Mouse (Mus musculus) frontal cortex, postnatal 10 days (tissue): ENCODE results near the gene Krt32.

Experiments
- DNase-seq, 2 experiments: peaks; one replicate each; pipeline ENCODE4 v3.0.0; 2022; ENCODE audit warnings: low spot score in 2 of 2, mixed read lengths in 1 of 2

The Krt32 gene

DNA sequence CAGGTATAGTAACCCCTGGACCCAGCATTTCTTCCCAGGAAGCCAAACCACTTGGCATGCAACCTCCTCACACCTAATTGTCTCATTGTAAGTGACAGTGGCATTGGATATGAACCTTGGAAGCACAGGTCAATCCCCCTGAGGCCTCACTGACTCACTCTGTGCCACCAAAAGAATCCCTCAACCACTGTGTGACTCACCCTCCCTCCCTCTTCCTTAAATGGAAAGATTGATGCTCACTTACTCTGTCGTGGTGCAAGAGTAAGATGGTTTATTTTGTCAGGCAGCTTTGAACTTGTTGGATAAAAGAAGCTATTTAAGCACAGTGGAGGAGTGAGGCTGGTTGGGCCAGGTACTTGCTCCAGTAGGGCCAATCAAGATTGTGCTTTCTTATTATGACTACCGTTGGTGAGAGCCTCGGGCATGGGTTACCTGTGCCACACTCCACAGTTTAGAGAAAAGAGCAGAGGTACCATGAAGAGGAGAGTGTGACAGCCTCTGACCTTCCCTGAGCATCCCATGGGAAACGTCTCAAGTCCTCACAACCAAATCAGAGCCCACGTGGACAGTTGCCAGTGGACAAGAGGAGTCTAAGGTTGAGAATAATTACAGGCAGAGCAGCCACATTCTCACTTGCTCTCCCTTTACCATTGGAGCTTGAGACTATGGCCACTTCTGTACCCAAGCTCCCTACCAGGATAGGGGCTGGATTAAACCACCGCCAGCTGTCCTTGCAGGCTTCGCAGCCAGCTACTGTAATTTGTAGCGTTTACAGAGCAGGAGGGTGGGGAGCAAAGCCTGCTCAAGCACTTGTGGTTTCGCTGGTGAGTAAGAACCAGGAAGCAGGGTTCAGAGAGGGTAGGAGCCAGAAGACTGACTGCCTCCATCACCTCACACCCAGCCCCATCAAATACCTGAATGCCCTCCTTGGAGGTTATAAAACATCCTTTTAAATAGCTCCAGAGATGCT is 32.1 kb downstream of the Krt32 start:
- DNase-seq = no peak

DNA sequence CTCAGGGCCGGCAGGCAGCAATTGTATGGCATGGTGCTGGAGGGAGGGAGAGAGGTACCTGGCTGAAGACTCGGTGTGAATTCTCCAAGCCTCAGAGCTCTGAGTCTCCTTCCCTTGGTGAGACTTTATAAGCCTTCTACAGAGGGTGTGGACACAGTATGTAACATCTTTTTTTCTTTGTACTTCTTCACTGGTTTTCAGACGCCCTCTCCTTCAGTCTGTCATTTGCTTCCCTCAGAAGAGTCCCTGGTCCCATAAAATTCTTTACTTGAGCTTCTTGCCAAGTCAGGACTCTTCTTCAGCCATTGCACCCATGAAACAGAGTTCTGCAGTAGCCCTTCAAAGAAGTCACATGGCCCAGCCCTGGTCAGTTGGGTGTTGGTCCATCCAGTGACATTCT is 37.6 kb downstream of the Krt32 start, which contains the start of gene Krt31:
Gene Krt31, minus strand, starts transcription at position 101 of the 400 bp plus-strand sequence.
- DNase-seq = no peak

DNA sequence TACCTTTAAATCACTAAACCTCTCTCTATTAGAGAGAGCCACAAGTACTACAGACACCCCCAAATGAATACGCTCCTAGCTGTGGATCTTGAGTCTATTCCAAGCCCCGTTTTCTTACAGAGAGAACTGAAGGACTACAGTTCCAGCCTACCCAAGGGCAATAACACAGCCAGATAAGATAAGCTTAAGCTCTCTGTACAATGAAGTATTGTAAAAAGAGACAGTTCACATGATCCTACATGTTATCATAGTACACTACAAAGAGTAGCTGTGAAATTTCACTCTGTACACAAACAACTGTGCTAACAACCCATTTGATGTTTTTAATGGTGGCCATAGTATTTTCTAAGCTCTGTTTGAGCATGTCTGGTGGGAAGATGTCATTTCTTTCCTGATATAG is 40.8 kb downstream of the Krt32 start:
- no peak for DNase-seq

DNA sequence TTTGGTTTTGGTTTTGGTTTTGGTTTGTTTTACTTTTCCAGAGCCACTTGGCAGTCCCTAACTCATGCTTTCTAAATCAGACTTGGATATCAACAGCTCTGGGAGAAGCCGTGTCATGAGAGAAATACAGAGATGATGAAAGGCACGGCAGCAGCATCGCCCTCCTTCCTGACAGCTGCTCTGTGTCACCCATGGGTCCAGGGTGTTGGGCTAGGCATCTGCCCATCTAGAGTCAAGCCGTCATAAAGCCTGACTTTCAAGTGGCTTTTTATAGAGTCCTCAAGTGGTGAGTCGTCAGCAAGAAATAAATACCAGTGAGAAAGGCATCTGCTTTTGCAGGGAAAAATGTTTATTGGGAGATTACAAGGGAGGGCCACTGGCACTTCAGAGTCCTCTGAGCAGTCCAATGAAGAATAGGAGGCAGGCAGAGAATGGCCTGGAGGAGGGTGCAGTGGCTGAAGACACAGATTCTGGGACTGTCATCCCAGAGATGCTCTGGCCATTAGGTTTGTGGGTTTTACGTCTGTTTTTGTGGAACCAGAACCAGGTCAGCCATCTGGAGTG is 41.6 kb downstream of the Krt32 start:
- no peak for DNase-seq

DNA sequence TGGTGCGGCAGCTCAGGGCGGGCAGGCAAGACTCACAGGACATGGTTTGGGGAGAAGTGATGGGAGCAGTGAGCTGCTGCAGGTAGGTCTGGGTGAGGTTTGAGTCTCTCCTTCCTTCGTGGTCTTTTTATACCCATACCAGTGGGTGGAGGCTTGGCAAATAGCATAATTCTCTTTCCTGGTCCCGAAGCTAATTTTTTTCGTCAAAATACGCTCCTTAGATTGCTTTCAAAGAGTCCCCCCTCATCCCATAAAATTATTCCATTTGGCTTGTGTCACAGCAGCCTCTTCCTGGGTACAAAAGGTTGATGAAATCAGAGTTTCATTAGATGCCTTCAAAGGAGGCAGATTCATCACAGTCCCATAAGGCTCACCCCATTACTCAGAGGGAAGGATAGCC is 46.6 kb downstream of the Krt32 start, which contains the start of gene Krt34:
Gene Krt34, minus strand, starts transcription at position 101 of the 400 bp plus-strand sequence.
- no peak for DNase-seq
